Mouse (Mus musculus): ENCODE results near the gene Lcat. TPM values are rescaled to one million over a fixed set of nuclear protein-coding genes. Genes with fewer than 3 reads are reported as not detected.

The Lcat gene
- total and polyA plus RNA-seq, 3 experiments, result 0.70 to 3.9 (median 0.84) TPM

GRCm38 (mm10) chr8:105959350-105959749 is 16.2 kb upstream of the Lcat start:
- H3K27me3 ChIP-seq (ENCODE audit: control insufficient read depth, insufficient read depth, low read length), result no peaks in the 10 kb centered on the region
- 60% methylated on average over 7 of the region's 7 CpGs for WGBS
- H3K27ac ChIP-seq, result peak overlapping the region; percentile 9; the same call in 1 of the 2 replicates
- H3K9ac ChIP-seq (ENCODE audit: low read depth, low read length), result no peak overlapping the region
- DNase-seq, result peak; percentile 59 to 60
- peaks cover 6% of the 10 kb centered on the region for H3K36me3 ChIP-seq (ENCODE audit: control insufficient read depth, insufficient read depth, low read length)
- no peak overlapping the region for H3K4me3 ChIP-seq
- TF ChIP-seq EP300 (IDR thresholded peaks at IDR 0.05; ENCODE audit: insufficient read depth, low read depth, low read length) (no peak), CTCF (IDR thresholded peaks at IDR 0.05) (no peak), POLR2A (IDR thresholded peaks at IDR 0.05; ENCODE audit: insufficient read depth, low read depth, low read length) (no peak)
- intact Hi-C loops (cut with DNase I), result no loop called here
- H3K79me2 ChIP-seq (replicated peaks; ENCODE audit: control insufficient read depth, insufficient read depth, low read length), result no peaks in the 10 kb centered on the region
- peaks cover 22% of the 10 kb centered on the region for H3K4me1 ChIP-seq (ENCODE audit: control insufficient read depth, insufficient read depth, low read length)

- Histone ChIP-seq H3K27ac (peak overlapping the region; percentile 53), H3K4me3 (no peak overlapping the region), H3K36me3 (ENCODE audit: control insufficient read depth, insufficient read depth, low read length) (peaks cover 6% of the 10 kb centered on the region), H3K9ac (ENCODE audit: low read depth, low read length) (no peak overlapping the region), H3K27me3 (ENCODE audit: control insufficient read depth, insufficient read depth, low read length) (no peaks in the 10 kb centered on the region), H3K4me1 (ENCODE audit: control insufficient read depth, insufficient read depth, low read length) (peaks cover 18% of the 10 kb centered on the region), H3K79me2 (replicated peaks; ENCODE audit: control insufficient read depth, insufficient read depth, low read length) (no peaks in the 10 kb centered on the region)
- DNase-seq, result peak; percentile 53 to 70
- 22% methylated on average over 3 of the region's 4 CpGs for WGBS
- TF ChIP-seq POLR2A (IDR thresholded peaks at IDR 0.05; ENCODE audit: insufficient read depth, low read depth, low read length), result no peak
- TF ChIP-seq CTCF (IDR thresholded peaks at IDR 0.05), result peak; percentile 67
- TF ChIP-seq EP300 (IDR thresholded peaks at IDR 0.05; ENCODE audit: insufficient read depth, low read depth, low read length), result 0 out of 2 replicates have a peak, but pooled peaks have one; percentile 58
- intact Hi-C loops (cut with DNase I), result no loop called here
Measured at GRCm38 (mm10) chr8:105957813-105958212, 14.6 kb upstream of the Lcat start.

GRCm38 (mm10) chr8:105956556-105956955 is 13.4 kb upstream of the Lcat start:
- 48% methylated on average over 4 of the region's 4 CpGs for WGBS
- Histone ChIP-seq H3K36me3 (ENCODE audit: control insufficient read depth, insufficient read depth, low read length) (peaks cover 6% of the 10 kb centered on the region), H3K27me3 (ENCODE audit: control insufficient read depth, insufficient read depth, low read length) (no peaks in the 10 kb centered on the region), H3K4me3 (no peak overlapping the region), H3K9ac (ENCODE audit: low read depth, low read length) (no peak overlapping the region), H3K4me1 (ENCODE audit: control insufficient read depth, insufficient read depth, low read length) (peaks cover 19% of the 10 kb centered on the region), H3K27ac (peak overlapping the region; percentile 2; the same call in 1 of the 2 replicates), H3K79me2 (replicated peaks; ENCODE audit: control insufficient read depth, insufficient read depth, low read length) (no peaks in the 10 kb centered on the region)
- TF ChIP-seq CTCF (IDR thresholded peaks at IDR 0.05) (no peak), POLR2A (IDR thresholded peaks at IDR 0.05; ENCODE audit: insufficient read depth, low read depth, low read length) (no peak), EP300 (IDR thresholded peaks at IDR 0.05; ENCODE audit: insufficient read depth, low read depth, low read length) (no peak)
- intact Hi-C loops (cut with DNase I), result no loop called here
- DNase-seq, result peak in 1 of 2 experiments; percentile 38

- intact Hi-C loops (cut with DNase I), result no loop called here
- no peaks in the 10 kb centered on the region for H3K79me2 ChIP-seq (replicated peaks; ENCODE audit: control insufficient read depth, insufficient read depth, low read length)
- peaks cover 9% of the 10 kb centered on the region for H3K4me1 ChIP-seq (ENCODE audit: control insufficient read depth, insufficient read depth, low read length)
- peak in 1 of 2 experiments; percentile 51 for DNase-seq
- H3K4me3 ChIP-seq, result no peak overlapping the region
- H3K27ac ChIP-seq, result peak overlapping the region; percentile 49; the same call in 1 of the 2 replicates
- TF ChIP-seq CTCF (IDR thresholded peaks at IDR 0.05) (no peak), POLR2A (IDR thresholded peaks at IDR 0.05; ENCODE audit: insufficient read depth, low read depth, low read length) (no peak), EP300 (IDR thresholded peaks at IDR 0.05; ENCODE audit: insufficient read depth, low read depth, low read length) (no peak)
- H3K36me3 ChIP-seq (ENCODE audit: control insufficient read depth, insufficient read depth, low read length), result no peaks in the 10 kb centered on the region
- no peak overlapping the region for H3K9ac ChIP-seq (ENCODE audit: low read depth, low read length)
- 6% methylated on average over 7 of the region's 7 CpGs for WGBS
- H3K27me3 ChIP-seq (ENCODE audit: control insufficient read depth, insufficient read depth, low read length), result no peaks in the 10 kb centered on the region
Measured at GRCm38 (mm10) chr8:105951057-105951659, 8.0 kb upstream of the Lcat start.

- 40% methylated on average over 10 of the region's 10 CpGs for WGBS
- DNase-seq, result peak in 1 of 2 experiments; percentile 40
- no peaks in the 10 kb centered on the region for H3K27me3 ChIP-seq (ENCODE audit: control insufficient read depth, insufficient read depth, low read length)
- no peak overlapping the region for H3K9ac ChIP-seq (ENCODE audit: low read depth, low read length)
- H3K36me3 ChIP-seq (ENCODE audit: control insufficient read depth, insufficient read depth, low read length), result no peaks in the 10 kb centered on the region
- intact Hi-C loops (cut with DNase I), result no loop called here
- peaks cover 9% of the 10 kb centered on the region for H3K4me1 ChIP-seq (ENCODE audit: control insufficient read depth, insufficient read depth, low read length)
- TF ChIP-seq CTCF (IDR thresholded peaks at IDR 0.05) (no peak), POLR2A (IDR thresholded peaks at IDR 0.05; ENCODE audit: insufficient read depth, low read depth, low read length) (no peak), EP300 (IDR thresholded peaks at IDR 0.05; ENCODE audit: insufficient read depth, low read depth, low read length) (no peak)
- no peak overlapping the region for H3K4me3 ChIP-seq
- no peak overlapping the region for H3K27ac ChIP-seq
- no peaks in the 10 kb centered on the region for H3K79me2 ChIP-seq (replicated peaks; ENCODE audit: control insufficient read depth, insufficient read depth, low read length)
Measured at GRCm38 (mm10) chr8:105949350-105949749, 6.2 kb upstream of the Lcat start.

GRCm38 (mm10) chr8:105942542-105942941 is 640 bp downstream of the Lcat start:
- Histone ChIP-seq H3K4me3 (no peak overlapping the region), H3K4me1 (ENCODE audit: control insufficient read depth, insufficient read depth, low read length) (peaks cover 1% of the 10 kb centered on the region), H3K36me3 (ENCODE audit: control insufficient read depth, insufficient read depth, low read length) (no peaks in the 10 kb centered on the region), H3K79me2 (replicated peaks; ENCODE audit: control insufficient read depth, insufficient read depth, low read length) (no peaks in the 10 kb centered on the region), H3K27ac (no peak overlapping the region), H3K27me3 (ENCODE audit: control insufficient read depth, insufficient read depth, low read length) (no peaks in the 10 kb centered on the region), H3K9ac (ENCODE audit: low read depth, low read length) (no peak overlapping the region)
- TF ChIP-seq EP300 (IDR thresholded peaks at IDR 0.05; ENCODE audit: insufficient read depth, low read depth, low read length) (no peak), CTCF (IDR thresholded peaks at IDR 0.05) (no peak), POLR2A (IDR thresholded peaks at IDR 0.05; ENCODE audit: insufficient read depth, low read depth, low read length) (no peak)
- DNase-seq, result no peak
- 97% methylated on average over 5 of the region's 5 CpGs for WGBS
- intact Hi-C loops (cut with DNase I), result no loop called here
